Mouse (Mus musculus) kidney, adult 2 months (tissue): ENCODE measurements around the gene Pdk4.

ENCODE experiments used
- CTCF ChIP-seq: fragments of 200-500 bp; conservative IDR thresholded peaks from 2 replicates; pipeline ENCODE4 v1.5.1; 2011; ENCODE audit warnings: low read depth, mild to moderate bottlenecking, control low read depth, low read length, moderate library complexity, mixed read lengths; ENCODE audit not compliant: insufficient read depth, insufficient read length
- POLR2A ChIP-seq: fragments of 200-500 bp; IDR thresholded peaks from one replicate; pipeline ENCODE4 v1.6.1; 2011; ENCODE audit warnings: low read depth, low read length, control low read depth

GRCm38 (mm10) chr6:5496854-5497235 lies 736 bp upstream of the Pdk4 start:
- TF ChIP-seq CTCF: no peak
- TF ChIP-seq POLR2A: no peak
